Mouse (Mus musculus) lung, embryonic 14.5 days (tissue): Measurements from ENCODE around the gene Gm28827. TPM values are rescaled to one million over a fixed set of nuclear protein-coding genes. Genes with fewer than 3 reads are reported as not detected.
"Not testable (repeated sequence)": the region's sequence is repeated elsewhere in the genome, so short reads cannot be mapped to it uniquely, and the experiment has no call there.

Experiments used
- ATAC-seq: fragments of 200-750 bp; cut with Nextera tagmentation; 2 replicates; pipeline ENCODE4 v1.8.0; 2017; ENCODE audit warnings: mild to moderate bottlenecking, moderate TSS enrichment, moderate library complexity; ENCODE audit not compliant: insufficient read depth
- DNase-seq: peaks from one replicate; pipeline ENCODE4 v3.0.0-alpha.2; 2015
- H3K27ac ChIP-seq: fragments of 300-500 bp; sonication (generic); 2 replicates; pipeline ENCODE4 v1.5.1; 2014; ENCODE audit warnings: low read depth, mild to moderate bottlenecking, moderate library complexity
- H3K27me3 ChIP-seq: fragments of 300-500 bp; sonication (generic); 2 replicates; pipeline ENCODE4 v1.6.1; 2014; ENCODE audit warnings: low read length, control low read depth; ENCODE audit not compliant: insufficient read depth
- H3K36me3 ChIP-seq: fragments of 300-500 bp; sonication (generic); 2 replicates; pipeline ENCODE4 v1.6.1; 2014; ENCODE audit warnings: control low read depth; ENCODE audit not compliant: insufficient read depth
- H3K4me1 ChIP-seq: fragments of 300-500 bp; sonication (generic); 2 replicates; pipeline ENCODE4 v1.6.1; 2014; ENCODE audit warnings: antibody characterized with exemption, control low read depth; ENCODE audit not compliant: insufficient read depth
- H3K4me2 ChIP-seq: fragments of 300-500 bp; sonication (generic); 2 replicates; pipeline ENCODE4 v1.6.1; 2014; ENCODE audit warnings: mild to moderate bottlenecking
- H3K4me3 ChIP-seq: fragments of 300-500 bp; sonication (generic); 2 replicates; pipeline ENCODE4 v1.5.1; 2014; ENCODE audit warnings: low read depth, low read length
- H3K9ac ChIP-seq: fragments of 300-500 bp; sonication (generic); 2 replicates; pipeline ENCODE4 v1.6.1; 2014
- H3K9me3 ChIP-seq: fragments of 300-500 bp; sonication (generic); 2 replicates; pipeline ENCODE4 v1.6.1; 2016; ENCODE audit warnings: low read depth, low read length, control low read depth
- WGBS: fragments of 180-500 bp; shearing (Covaris S2); extraction: QIAGEN DNeasy Blood & Tissue Kit; methylation state at CpG from one replicate; pipeline ENCODE4 v1.1.7; 2014; 5-methylcytosine and 5-hydroxymethylcytosine counted together
- polyA plus RNA-seq: library from polyadenylated mRNA; unstranded; fragments of >200 nt; fragmentation: Nextera tagmentation; extraction: Ambion mirVana; gene quantifications from 2 replicates; pipeline ENCODE4 v1.2.1, GENCODE M21; 2014

Gene Gm28827
- not detected in 2 replicates for polyA plus RNA-seq

GRCm38 (mm10) chrY:83030647-83031046, at the start of gene Gm28827:
Gm28827 (plus strand) TSS chrY:83030947.
- not testable (repeated sequence) for H3K27me3 ChIP-seq, H3K9me3 ChIP-seq, H3K4me2 ChIP-seq, H3K4me1 ChIP-seq, ATAC-seq, H3K36me3 ChIP-seq, H3K27ac ChIP-seq, DNase-seq, H3K9ac ChIP-seq, H3K4me3 ChIP-seq
- WGBS, result no CpG with 5 or more reads among the region's 6 CpGs
